Mouse (Mus musculus) layer of hippocampus, postnatal 25 days (tissue): ENCODE results near the gene Camk2n2. TPM values are rescaled to one million over a fixed set of nuclear protein-coding genes. Genes with fewer than 3 reads are reported as not detected.
A peak's percentile ranks its signal among the peaks of the same experiment; 100 is the strongest.
"Not testable (repeated sequence)": the region's sequence is repeated elsewhere in the genome, so short reads cannot be mapped to it uniquely, and the experiment has no call there.

ENCODE experiments used
- DNase-seq, 2 experiments: peaks; one replicate each; pipeline ENCODE4 v3.0.0; 2022; ENCODE audit warnings: mixed read lengths in 2 of 2, low spot score in 1 of 2; ENCODE audit errors: extremely low spot score in 1 of 2
- total RNA-seq, 2 experiments: library from RNA; stranded (reverse); gene quantifications; 2 replicates each; pipeline ENCODE4 v1.2.3; 2021

The Camk2n2 gene
- 10 to 100 TPM; 85.0 to 97.0 TPM for total RNA-seq

DNA sequence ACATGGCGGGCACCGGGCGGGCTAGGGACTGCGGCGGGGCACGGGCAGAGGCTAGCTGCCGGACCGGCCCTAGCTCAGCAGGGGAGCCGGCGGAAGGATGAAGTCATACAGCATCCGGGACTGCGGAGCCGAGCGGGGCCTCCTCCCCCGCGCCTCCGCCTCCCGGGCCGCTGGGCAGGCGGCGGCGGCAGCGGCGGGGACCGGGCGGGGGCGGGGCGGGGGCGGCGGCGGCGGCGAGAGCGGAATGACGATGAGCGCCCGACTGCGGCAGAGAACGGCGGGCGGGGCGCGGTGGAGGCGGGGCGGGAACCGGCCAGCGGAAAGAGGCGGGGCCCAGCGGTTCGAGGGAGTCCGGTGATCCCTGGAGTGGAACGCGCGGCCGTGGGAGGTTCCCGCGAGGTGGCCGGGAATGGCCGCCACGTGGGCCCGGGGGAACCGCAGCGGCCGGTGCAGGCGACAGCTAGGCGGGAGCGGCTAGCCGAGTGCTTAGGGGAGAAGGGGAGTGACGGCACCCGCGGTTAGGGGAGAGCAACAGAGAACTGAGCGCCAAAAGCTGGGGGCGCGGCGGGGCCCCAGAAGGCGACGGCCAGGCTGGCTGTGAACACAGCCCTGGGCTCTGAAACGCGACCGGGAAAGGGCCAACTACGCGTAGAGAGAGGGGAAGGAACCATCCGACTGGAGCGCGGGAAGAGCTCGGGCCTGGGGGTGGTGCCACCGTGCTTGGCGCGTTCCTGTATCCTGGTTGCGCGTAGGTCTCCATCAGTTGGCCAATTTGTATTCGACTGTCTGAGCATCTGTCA is at the start of gene Camk2n2:
Gene Camk2n2, minus strand, starts transcription at position 97 of the 800 bp plus-strand sequence.
- peak; percentile 32 to 36 for DNase-seq

DNA sequence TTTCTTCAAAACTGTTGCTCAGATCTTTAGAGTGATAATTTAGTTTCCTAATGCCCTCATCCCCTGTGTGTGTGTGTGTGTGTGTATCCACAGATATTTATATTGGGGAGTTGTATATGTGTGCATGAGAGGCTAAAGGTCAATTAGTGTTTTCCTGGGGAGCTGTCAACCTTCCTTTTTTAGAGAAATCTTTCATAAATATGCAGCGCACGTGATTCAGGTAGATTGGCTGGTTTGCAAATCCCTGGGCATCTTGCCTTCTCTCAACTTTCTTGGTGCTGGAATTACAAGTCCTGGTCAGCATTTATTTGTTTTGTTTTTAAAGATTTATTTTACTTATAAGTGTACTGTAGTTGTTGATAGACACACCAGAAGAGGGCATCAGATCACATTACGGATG is 49.2 kb upstream of the Camk2n2 start:
- DNase-seq, result no peak

DNA sequence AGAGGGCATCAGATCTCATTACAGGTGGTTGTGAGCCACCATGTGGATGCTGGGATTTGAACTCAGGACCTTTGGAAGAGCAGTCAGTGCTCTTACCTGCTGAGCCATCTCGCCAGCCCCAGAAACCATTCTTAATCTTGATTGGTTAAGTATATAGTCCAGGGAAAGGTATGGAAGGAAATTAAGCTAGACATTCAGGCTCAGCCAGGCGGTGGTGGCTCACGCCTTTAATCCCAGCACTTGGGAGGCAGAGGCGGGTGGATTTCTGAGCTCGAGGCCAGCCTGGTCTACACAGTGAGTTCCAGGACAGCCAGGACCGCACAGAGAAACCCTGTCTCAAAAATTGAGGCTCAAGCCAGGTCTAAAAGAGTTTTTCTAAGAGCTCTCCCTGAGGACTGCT is 46.9 kb upstream of the Camk2n2 start, which contains the start of gene Eif4g1:
Gene Eif4g1, plus strand, starts transcription at position 301 of the 400 bp plus-strand sequence.
- not testable (repeated sequence) for DNase-seq

DNA sequence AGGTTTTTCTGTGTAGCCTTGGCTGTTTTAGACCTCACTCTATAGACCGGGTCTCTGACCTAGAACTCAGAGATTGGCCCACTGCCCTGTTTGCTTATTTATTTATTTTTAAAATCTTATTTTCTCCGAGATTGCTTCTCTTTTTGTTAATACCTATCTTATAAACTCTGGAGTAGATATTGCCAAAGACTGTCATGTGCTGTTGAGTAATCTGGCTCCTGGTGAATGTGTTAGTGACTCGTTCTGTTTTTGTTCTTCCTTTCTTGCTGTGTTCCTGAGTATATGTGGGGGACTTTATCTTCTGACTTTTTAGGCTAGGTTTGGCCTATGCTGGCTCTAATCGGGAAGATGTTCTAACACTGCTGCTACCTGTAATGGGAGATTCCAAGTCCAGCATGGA is 36.6 kb upstream of the Camk2n2 start:
- DNase-seq, result no peak

- DNase-seq, result no peak
Observed at GRCm38 (mm10) chr16:20653315-20653714, 32.2 kb upstream of the Camk2n2 start.

DNA sequence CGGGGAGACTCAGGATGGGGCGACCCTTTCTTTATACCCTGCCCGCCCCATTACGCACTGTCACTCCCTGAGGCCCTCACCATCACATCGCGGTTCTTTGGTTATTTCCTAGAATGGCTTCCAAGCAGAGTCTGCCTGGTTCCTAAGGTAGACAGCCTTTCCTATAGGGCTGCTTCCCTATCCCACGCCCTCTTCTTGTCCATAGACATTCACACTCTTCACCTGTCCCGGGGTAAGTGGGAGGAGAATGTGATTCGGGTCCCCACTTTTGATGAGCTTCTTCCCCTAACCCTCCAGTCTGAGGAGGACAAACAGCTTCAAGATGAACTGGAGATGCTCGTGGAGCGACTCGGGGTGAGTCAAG is 30.8 kb upstream of the Camk2n2 start:
- DNase-seq, result no peak

GRCm38 (mm10) chr16:20651076-20651946 is 30.2 kb upstream of the Camk2n2 start, which contains the start of gene Psmd2:
TSS of gene Psmd2 (plus strand) at chr16:20651652.
- DNase-seq, result peak; percentile 93 to 95

- DNase-seq, result no peak
Observed at GRCm38 (mm10) chr16:20643911-20644310, 22.8 kb upstream of the Camk2n2 start.

DNA sequence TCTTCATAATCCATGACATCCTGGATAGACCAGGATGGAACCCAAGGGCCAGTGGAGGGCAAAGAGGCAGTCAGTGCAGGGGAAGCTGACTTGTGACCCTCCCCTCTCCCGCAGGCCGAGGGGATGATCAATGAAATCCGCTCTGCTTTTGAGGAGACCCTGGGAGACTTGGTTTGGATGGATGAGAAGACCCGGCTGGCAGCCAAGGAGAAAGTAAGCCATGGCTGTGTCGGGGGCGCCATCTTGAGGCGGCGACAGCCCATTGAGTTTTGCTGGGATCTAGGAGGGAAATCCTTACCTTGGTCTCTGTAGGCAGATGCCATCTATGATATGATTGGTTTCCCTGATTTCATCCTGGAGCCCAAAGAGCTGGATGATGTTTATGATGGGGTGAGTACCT is 21.1 kb upstream of the Camk2n2 start:
- DNase-seq, result peak; percentile 67 to 84

DNA sequence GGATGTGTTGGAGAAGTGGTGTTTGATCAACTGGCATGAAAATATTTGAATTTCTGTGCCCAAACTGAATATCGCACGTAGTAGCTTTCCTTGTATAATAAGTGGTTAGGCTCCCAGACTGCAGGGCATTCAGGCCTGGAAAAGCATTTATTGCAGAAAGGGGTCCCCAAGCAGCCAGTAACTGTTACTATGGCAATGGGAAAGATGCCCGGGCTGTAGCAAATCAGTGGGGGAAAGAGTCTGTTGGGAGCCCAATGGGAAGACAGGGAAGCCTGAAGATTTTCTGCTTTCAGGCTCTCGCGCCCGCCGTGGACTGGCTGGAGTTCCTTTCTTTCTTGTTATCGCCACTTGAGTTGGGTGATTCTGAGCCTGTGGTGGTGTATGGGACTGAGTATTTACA is 17.3 kb upstream of the Camk2n2 start:
- DNase-seq, result peak; percentile 38 to 62

DNA sequence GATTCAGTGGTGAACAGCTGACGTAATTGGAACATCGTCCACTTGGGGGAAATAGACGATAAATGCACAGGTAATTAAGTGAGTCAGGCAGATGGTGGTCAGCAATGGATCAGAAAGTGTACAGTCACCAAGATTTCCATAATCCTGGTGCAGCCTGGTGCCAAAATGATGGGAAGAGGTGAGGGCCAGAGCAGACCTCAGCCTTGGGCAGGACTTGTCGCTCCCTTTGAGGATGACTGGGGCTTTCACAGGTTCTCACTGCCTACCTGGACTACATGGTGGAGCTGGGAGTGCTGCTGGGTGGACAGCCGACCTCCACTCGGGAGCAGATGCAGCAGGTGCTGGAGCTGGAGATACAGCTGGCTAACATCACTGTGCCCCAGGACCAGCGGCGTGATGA is 16.3 kb upstream of the Camk2n2 start:
- DNase-seq, result no peak

DNA sequence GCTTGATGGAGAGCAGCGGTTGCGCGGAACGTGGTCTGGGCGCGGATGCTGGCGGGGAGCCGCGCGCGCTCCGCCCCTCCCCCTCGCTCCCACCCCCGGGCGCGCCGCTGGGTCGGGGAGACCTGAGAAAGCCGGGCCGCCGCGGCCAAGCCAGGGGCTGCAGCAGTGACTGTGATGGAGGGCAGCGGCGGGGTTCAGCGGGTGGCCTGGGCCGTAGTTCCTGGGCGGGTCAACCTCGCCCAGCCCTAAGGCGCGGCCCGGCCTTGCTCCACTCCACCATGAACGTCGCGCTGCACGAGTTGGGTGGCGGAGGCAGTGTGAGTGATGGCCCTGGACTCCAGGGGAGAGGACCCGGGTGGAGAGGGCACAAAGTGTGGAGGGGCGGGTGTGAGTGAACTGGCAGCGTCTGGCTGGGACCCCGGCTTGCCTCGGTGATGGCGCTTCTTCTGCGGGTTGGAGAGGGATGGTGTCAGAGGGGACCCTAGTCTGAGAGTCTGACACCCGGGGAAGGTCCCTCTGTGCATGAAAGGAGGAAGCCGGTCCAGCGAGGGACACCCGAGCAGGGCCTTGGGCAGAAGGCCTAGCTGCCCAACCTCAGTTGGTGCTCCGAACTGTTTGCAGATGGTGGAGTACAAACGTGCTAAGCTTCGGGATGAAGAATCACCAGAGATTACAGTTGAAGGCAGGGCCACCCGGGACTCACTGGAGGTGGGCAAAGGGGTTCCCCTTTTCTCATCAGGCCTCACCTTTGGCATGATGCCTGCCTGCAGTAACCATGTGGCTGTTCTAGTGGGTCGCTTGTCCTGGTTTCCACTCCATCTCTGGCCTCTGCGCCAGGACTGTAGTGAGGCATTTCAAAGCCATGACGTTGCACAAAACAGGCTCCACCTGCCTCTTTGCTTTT is 8.9 kb upstream of the Camk2n2 start, which contains the start of gene Ece2:
Gene Ece2, plus strand, starts transcription at position 98 of the 904 bp plus-strand sequence.
- peak; percentile 27 to 34 for DNase-seq

DNA sequence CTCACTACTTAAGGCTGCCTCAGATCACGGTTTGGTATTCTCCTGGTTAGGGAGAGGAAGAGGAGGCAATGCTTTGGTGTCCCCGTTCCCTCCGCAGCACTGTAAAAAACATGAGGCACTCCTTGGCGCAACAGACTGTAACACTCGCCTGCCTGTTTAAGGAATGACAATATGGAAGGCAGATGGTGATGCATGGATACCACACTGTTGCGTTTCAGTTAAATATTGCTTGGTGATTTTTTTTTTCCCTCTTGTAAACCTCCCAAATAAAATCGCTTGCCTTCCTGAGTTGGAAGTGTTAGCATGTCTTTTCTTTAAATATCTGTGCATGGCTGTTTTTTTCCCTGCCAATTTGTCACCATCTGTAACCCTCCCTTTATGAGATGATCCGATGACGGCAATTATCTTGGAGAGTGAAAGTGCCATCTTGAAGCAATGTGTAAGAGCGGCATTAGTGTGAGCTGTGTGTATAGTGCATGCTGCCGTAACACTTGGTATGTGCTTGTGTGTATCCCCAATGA is 7.8 kb upstream of the Camk2n2 start:
- peak in 1 of 2 experiments; percentile 22 for DNase-seq

DNA sequence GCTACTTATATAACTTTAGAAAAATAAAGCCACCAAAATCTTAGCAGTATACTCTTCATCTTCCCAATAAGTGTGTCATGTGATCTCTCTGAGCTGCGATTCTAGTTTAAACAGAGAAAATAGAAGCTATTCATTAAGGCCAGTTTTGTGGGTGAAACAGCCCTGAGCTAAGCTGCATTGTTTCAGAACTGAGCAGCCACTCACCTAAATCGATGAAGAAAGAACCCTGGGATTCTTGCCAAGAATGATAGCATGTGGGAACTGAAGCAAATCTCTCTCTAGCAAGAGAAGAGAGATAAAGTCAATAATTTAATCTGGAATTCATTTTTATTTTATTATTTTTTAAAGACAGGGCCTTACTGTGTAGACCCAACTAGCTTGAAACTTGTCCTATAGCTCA is 2.1 kb upstream of the Camk2n2 start:
- DNase-seq, result no peak

GRCm38 (mm10) chr16:20621991-20622685 is 1.1 kb upstream of the Camk2n2 start:
- DNase-seq, result peak; percentile 41 to 46

GRCm38 (mm10) chr16:20620751-20621190 is 316 bp downstream of the Camk2n2 start:
- peak in 1 of 2 experiments; percentile 20 for DNase-seq

DNA sequence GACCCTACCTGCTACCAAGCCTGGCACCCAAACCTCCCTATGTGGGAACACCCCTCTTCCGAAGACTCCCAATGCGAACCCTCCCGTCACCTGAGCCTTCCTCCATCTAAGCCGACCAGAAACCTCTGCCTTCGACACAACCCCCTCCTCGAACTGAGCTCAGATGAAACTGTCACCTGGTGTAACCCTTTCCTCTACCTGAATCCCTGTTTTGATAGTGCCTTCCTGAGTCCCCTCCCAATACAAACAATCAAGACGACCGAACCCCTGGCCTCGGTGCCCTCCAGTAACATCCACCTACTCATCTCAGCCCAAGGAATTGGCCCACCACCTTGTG is 720 bp downstream of the Camk2n2 start:
- no peak for DNase-seq

GRCm38 (mm10) chr16:20619541-20620398 is 1.3 kb downstream of the Camk2n2 start:
- DNase-seq, result no peak
